Mouse (Mus musculus): ENCODE data around the gene Olfr1423. TPM values are rescaled to one million over a fixed set of nuclear protein-coding genes. Genes with fewer than 3 reads are reported as not detected.
"Not testable (repeated sequence)": the region's sequence is repeated elsewhere in the genome, so short reads cannot be mapped to it uniquely, and the experiment has no call there.

Olfr1423 gene
- total RNA-seq (2014; fragmentation: Nextera tagmentation) (not detected in 2 replicates), total RNA-seq (2017) (0.05 and 0.12 TPM in 2 replicates), polyA plus RNA-seq (2012) (not detected in 2 replicates)

- Histone ChIP-seq H3K9me3 (replicated peaks) (no peaks in the 10 kb centered on the region), H3K36me3 (replicated peaks) (no peaks in the 10 kb centered on the region), H3K27me3 (ENCODE audit: insufficient read depth, low read length) (peaks cover 3% of the 10 kb centered on the region; the same call in 1 of the 2 replicates), H3K4me3 (ENCODE audit: low read depth, low read length) (no peak within 1 kb of the TSS), H3K4me1 (ENCODE audit: insufficient read depth, low read depth, low read length) (no peaks in the 10 kb centered on the region)
- DNase-seq (ENCODE audit: low spot score) (no peak), ATAC-seq (ENCODE audit: extremely low read depth, insufficient number of reproducible peaks, low FRiP score, poor library complexity, severe bottlenecking) (no peak)
- no peak for TF ChIP-seq CTCF (IDR thresholded peaks at IDR 0.05; ENCODE audit: low read depth, low read length)
- no peak for TF ChIP-seq TAL1 (conservative IDR thresholded peaks at IDR 0.05; ENCODE audit: low read depth, low read length)
- no peak for TF ChIP-seq GATA1 (IDR thresholded peaks at IDR 0.05; ENCODE audit: borderline replicate concordance, low read length)
- TF ChIP-seq GATA2 (IDR thresholded peaks at IDR 0.05; ENCODE audit: borderline replicate concordance, low read depth, low read length), result no peak
- no peak for TF ChIP-seq POLR2AphosphoS5 (IDR thresholded peaks at IDR 0.05; ENCODE audit: insufficient replicate concordance, low read depth, low read length)
These were observed at the start of gene Olfr1423 for GRCm38 (mm10) chr19:12041217-12041616. Gene Olfr1423, minus strand, starts transcription at chr19:12041317.

- not testable (repeated sequence) for DNase-seq (ENCODE audit: low spot score); ATAC-seq (ENCODE audit: extremely low read depth, insufficient number of reproducible peaks, low FRiP score, poor library complexity, severe bottlenecking); H3K4me3 ChIP-seq (ENCODE audit: low read depth, low read length); H3K9me3 ChIP-seq (replicated peaks); H3K36me3 ChIP-seq (replicated peaks); H3K4me1 ChIP-seq (ENCODE audit: insufficient read depth, low read depth, low read length); H3K27me3 ChIP-seq (ENCODE audit: insufficient read depth, low read length)
These were observed 36.5 kb upstream of the Olfr1423 start, which contains the start of gene Olfr1425 for GRCm38 (mm10) chr19:12077631-12078030. Gene Olfr1425, minus strand, starts transcription at chr19:12077731.

DNA sequence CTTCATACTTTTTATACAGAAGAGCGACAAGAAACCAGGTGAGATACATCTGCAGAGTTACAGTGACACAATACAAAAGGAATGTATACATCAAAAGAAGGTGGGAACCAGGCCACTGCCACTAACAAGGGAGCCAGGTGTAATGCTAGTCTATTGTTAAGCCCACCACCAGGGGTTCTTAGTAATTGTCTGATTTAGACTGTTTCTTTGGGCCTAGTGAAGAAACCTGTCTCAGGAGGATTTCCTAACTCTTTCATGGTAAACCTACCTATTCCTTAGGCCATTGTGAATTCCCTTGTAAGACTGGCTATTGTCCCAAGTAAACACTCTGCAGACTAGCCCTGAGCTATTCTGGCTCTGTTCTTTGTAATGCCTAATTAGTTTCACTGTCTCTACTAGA lies 28.4 kb upstream of the Olfr1423 start:
- not testable (repeated sequence) for H3K4me1 ChIP-seq (ENCODE audit: insufficient read depth, low read depth, low read length); H3K9me3 ChIP-seq (replicated peaks); H3K27me3 ChIP-seq (ENCODE audit: insufficient read depth, low read length); DNase-seq (ENCODE audit: low spot score); ATAC-seq (ENCODE audit: extremely low read depth, insufficient number of reproducible peaks, low FRiP score, poor library complexity, severe bottlenecking); H3K4me3 ChIP-seq (ENCODE audit: low read depth, low read length); H3K36me3 ChIP-seq (replicated peaks)

- H3K9me3 ChIP-seq (replicated peaks); H3K4me3 ChIP-seq (ENCODE audit: low read depth, low read length); H3K27me3 ChIP-seq (ENCODE audit: insufficient read depth, low read length); DNase-seq (ENCODE audit: low spot score); H3K4me1 ChIP-seq (ENCODE audit: insufficient read depth, low read depth, low read length); ATAC-seq (ENCODE audit: extremely low read depth, insufficient number of reproducible peaks, low FRiP score, poor library complexity, severe bottlenecking); H3K36me3 ChIP-seq (replicated peaks): not testable (repeated sequence)
These were observed 26.7 kb upstream of the Olfr1423 start for GRCm38 (mm10) chr19:12067806-12068205.

GRCm38 (mm10) chr19:12062582-12062981 lies 21.5 kb upstream of the Olfr1423 start, which contains the start of gene Olfr1424:
Gene Olfr1424, minus strand, starts transcription at chr19:12062682.
- not testable (repeated sequence) for H3K4me1 ChIP-seq (ENCODE audit: insufficient read depth, low read depth, low read length); H3K36me3 ChIP-seq (replicated peaks); H3K9me3 ChIP-seq (replicated peaks); ATAC-seq (ENCODE audit: extremely low read depth, insufficient number of reproducible peaks, low FRiP score, poor library complexity, severe bottlenecking); DNase-seq (ENCODE audit: low spot score); H3K27me3 ChIP-seq (ENCODE audit: insufficient read depth, low read length); H3K4me3 ChIP-seq (ENCODE audit: low read depth, low read length)

GRCm38 (mm10) chr19:12043163-12043562 lies 2.0 kb upstream of the Olfr1423 start:
- no peaks in the 10 kb centered on the region for H3K9me3 ChIP-seq (replicated peaks)
- no peaks in the 10 kb centered on the region for H3K36me3 ChIP-seq (replicated peaks)
- no peak overlapping the region for H3K4me3 ChIP-seq (ENCODE audit: low read depth, low read length)
- H3K27me3 ChIP-seq (ENCODE audit: insufficient read depth, low read length), result no peaks in the 10 kb centered on the region
- TF ChIP-seq CTCF (IDR thresholded peaks at IDR 0.05; ENCODE audit: low read depth, low read length), result no peak
- TF ChIP-seq GATA2 (IDR thresholded peaks at IDR 0.05; ENCODE audit: borderline replicate concordance, low read depth, low read length), result no peak
- TF ChIP-seq GATA1 (IDR thresholded peaks at IDR 0.05; ENCODE audit: borderline replicate concordance, low read length), result no peak
- DNase-seq (ENCODE audit: low spot score), result no peak
- ATAC-seq (ENCODE audit: extremely low read depth, insufficient number of reproducible peaks, low FRiP score, poor library complexity, severe bottlenecking), result no peak
- H3K4me1 ChIP-seq (ENCODE audit: insufficient read depth, low read depth, low read length), result no peaks in the 10 kb centered on the region

DNA sequence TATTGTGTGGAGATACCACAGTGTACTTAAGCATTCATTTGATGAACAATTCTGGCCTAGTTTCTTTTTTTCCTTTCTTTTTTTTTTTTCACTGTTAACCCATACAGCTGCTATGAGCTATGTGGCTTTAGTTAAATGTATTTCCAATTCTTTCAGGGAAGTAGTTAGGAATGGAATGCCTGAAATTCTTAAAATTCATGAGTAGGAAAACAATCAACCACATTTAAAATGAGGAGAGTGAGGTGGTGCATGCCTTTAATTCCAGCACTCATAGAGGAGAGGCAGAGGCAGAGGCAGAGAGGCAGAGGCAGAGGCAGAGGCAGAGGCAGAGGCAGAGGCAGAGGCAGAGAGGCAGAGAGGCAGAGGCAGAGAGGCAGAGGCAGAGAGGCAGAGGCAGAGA lies 3.4 kb downstream of the Olfr1423 start:
- H3K36me3 ChIP-seq (replicated peaks), result no peaks in the 10 kb centered on the region
- TF ChIP-seq POLR2AphosphoS5 (IDR thresholded peaks at IDR 0.05; ENCODE audit: insufficient replicate concordance, low read depth, low read length) (no peak), GATA2 (IDR thresholded peaks at IDR 0.05; ENCODE audit: borderline replicate concordance, low read depth, low read length) (no peak), GATA1 (IDR thresholded peaks at IDR 0.05; ENCODE audit: borderline replicate concordance, low read length) (no peak), CTCF (IDR thresholded peaks at IDR 0.05; ENCODE audit: low read depth, low read length) (no peak), TAL1 (conservative IDR thresholded peaks at IDR 0.05; ENCODE audit: low read depth, low read length) (no peak)
- ATAC-seq (ENCODE audit: extremely low read depth, insufficient number of reproducible peaks, low FRiP score, poor library complexity, severe bottlenecking), result no peak
- H3K9me3 ChIP-seq (replicated peaks), result no peaks in the 10 kb centered on the region
- no peak for DNase-seq (ENCODE audit: low spot score)
- H3K4me3 ChIP-seq (ENCODE audit: low read depth, low read length), result no peak overlapping the region
- no peaks in the 10 kb centered on the region for H3K4me1 ChIP-seq (ENCODE audit: insufficient read depth, low read depth, low read length)
- H3K27me3 ChIP-seq (ENCODE audit: insufficient read depth, low read length), result peaks cover 8% of the 10 kb centered on the region
